ENCODE assay signal across 15 mouse cellular contexts in the genomic region with DNA sequence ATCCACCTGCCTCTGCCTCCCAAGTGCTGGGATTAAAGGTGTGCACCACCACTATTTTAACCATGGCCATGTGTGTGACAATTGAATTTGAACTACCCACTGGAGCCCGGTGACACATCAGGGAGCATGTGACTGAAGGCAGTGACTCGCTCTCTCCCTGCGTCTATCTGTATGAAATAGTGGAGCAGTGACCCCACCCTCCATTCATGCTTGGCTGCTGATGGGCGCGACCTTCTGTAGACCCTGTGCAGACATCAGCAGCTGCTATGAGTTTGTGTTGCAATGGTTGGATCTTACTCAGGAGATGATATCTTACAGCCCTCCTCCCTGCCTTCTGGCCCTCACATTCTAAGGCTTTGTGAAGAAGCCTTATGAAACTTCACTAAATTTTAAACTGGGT.
"Had no signal": no experiment of that assay in that cellular context is flagged by ENCODE, and none has a peak within 500 bp of the region (broad histone marks: within the 10 kb centered on the region; RNA-seq: fewer than 3 reads in every experiment).

No protein-coding gene starts in this region.

- H3K9me3 ChIP-seq: lung, embryonic 15.5 days; midbrain, embryonic 13.5 days; midbrain, embryonic 15.5 days; neural tube, embryonic 12.5 days; stomach, embryonic 15.5 days had no signal

- H3K27me3 ChIP-seq: lung, embryonic 15.5 days; midbrain, embryonic 13.5 days; midbrain, embryonic 15.5 days; neural tube, embryonic 12.5 days; stomach, embryonic 15.5 days had no signal

- H3K9ac ChIP-seq: liver, postnatal 0 days; lung, embryonic 15.5 days; midbrain, embryonic 13.5 days; midbrain, embryonic 15.5 days; neural tube, embryonic 12.5 days; stomach, embryonic 15.5 days had no signal

- H3K4me1 ChIP-seq: lung, embryonic 15.5 days; midbrain, embryonic 13.5 days; midbrain, embryonic 15.5 days; neural tube, embryonic 12.5 days; stomach, embryonic 15.5 days had no signal

- DNase-seq: liver, postnatal 0 days; lung, adult 2 months; right cerebral cortex, postnatal 14 days; thymus, adult 18-20 months; thymus, postnatal 14 days; thymus, postnatal 36 days had no signal

- H3K4me3 ChIP-seq: lung, embryonic 15.5 days; megakaryocyte, embryonic 14.5 days; midbrain, embryonic 13.5 days; midbrain, embryonic 15.5 days; neural tube, embryonic 12.5 days; stomach, embryonic 15.5 days had no signal

- H3K27ac ChIP-seq: lung, embryonic 15.5 days; macrophage; midbrain, embryonic 13.5 days; midbrain, embryonic 15.5 days; neural tube, embryonic 12.5 days; stomach, embryonic 15.5 days had no signal

- ATAC-seq: liver, postnatal 0 days; lung, postnatal 0 days; midbrain, embryonic 13.5 days; midbrain, embryonic 15.5 days had no signal

- H3K4me2 ChIP-seq: lung, embryonic 15.5 days; midbrain, embryonic 11.5 days; midbrain, embryonic 13.5 days; midbrain, embryonic 15.5 days; neural tube, embryonic 12.5 days; stomach, embryonic 15.5 days had no signal

- H3K36me3 ChIP-seq: lung, embryonic 15.5 days; midbrain, embryonic 13.5 days; midbrain, embryonic 15.5 days; neural tube, embryonic 12.5 days; stomach, embryonic 15.5 days had no signal
